Mouse (Mus musculus) cerebellum, adult 9-10 months (tissue): Measurements from ENCODE around the gene BC048679.

Experiments used
- DNase-seq: peaks from one replicate; pipeline ENCODE4 v3.0.0; 2022

BC048679 gene

GRCm38 (mm10) chr7:81475221-81475620 is 22.9 kb downstream of the BC048679 start:
- DNase-seq = no peak

- DNase-seq = no peak
Measured at GRCm38 (mm10) chr7:81464906-81465450, 33.1 kb downstream of the BC048679 start.

GRCm38 (mm10) chr7:81464116-81464515 is 34.0 kb downstream of the BC048679 start:
- DNase-seq = no peak

- no peak for DNase-seq
Measured at GRCm38 (mm10) chr7:81462815-81463214, 35.3 kb downstream of the BC048679 start.

- DNase-seq = peak; percentile 50
Measured at GRCm38 (mm10) chr7:81455155-81455651, 42.9 kb downstream of the BC048679 start, which contains the start of gene Cpeb1. Gene Cpeb1 (minus strand): TSS chr7:81455465.

- peak; percentile 47 for DNase-seq
Measured at GRCm38 (mm10) chr7:81454331-81455039, 43.6 kb downstream of the BC048679 start.

GRCm38 (mm10) chr7:81453443-81454274 is 44.4 kb downstream of the BC048679 start:
- peak; percentile 17 for DNase-seq

- DNase-seq = peak; percentile 21
Measured at GRCm38 (mm10) chr7:81452971-81453441, 45.1 kb downstream of the BC048679 start.
